Mouse (Mus musculus) hindbrain, embryonic 14.5 days (tissue): ENCODE measurements around the gene Ptk6. TPM values are rescaled to one million over a fixed set of nuclear protein-coding genes. Genes with fewer than 3 reads are reported as not detected.
A peak's percentile ranks its signal among the peaks of the same experiment; 100 is the strongest.

Experiments used
- ATAC-seq: fragments of 200-750 bp; cut with Nextera tagmentation; 2 replicates; pipeline ENCODE4 v1.8.0; 2017; ENCODE audit warnings: moderate number of reproducible peaks, mild to moderate bottlenecking, moderate TSS enrichment, moderate library complexity; ENCODE audit not compliant: low FRiP score
- DNase-seq: peaks from one replicate; pipeline ENCODE4 v3.0.0-alpha.2; 2015; ENCODE audit warnings: low spot score
- H3K27ac ChIP-seq: fragments of 300-500 bp; sonication (generic); 2 replicates; pipeline ENCODE4 v1.5.1; 2014; ENCODE audit warnings: mild to moderate bottlenecking, moderate library complexity
- H3K27me3 ChIP-seq: fragments of 300-500 bp; sonication (generic); 2 replicates; pipeline ENCODE4 v1.6.1; 2014; ENCODE audit warnings: mild to moderate bottlenecking, low read length, mixed read lengths; ENCODE audit not compliant: control insufficient read depth, insufficient read depth
- H3K36me3 ChIP-seq: fragments of 300-500 bp; sonication (generic); replicated peaks from 2 replicates; pipeline ENCODE4 v1.6.1; 2014; ENCODE audit not compliant: control insufficient read depth, insufficient read depth
- H3K4me1 ChIP-seq: fragments of 300-500 bp; sonication (generic); replicated peaks from 2 replicates; pipeline ENCODE4 v1.6.1; 2014; ENCODE audit warnings: antibody characterized with exemption, low read length, mixed read lengths; ENCODE audit not compliant: control insufficient read depth, insufficient read depth
- H3K4me2 ChIP-seq: fragments of 300-500 bp; sonication (generic); replicated peaks from 2 replicates; pipeline ENCODE4 v1.6.1; 2014; ENCODE audit warnings: mild to moderate bottlenecking, moderate library complexity
- H3K4me3 ChIP-seq: fragments of 300-500 bp; sonication (generic); replicated peaks from 2 replicates; pipeline ENCODE4 v1.5.1; 2014; ENCODE audit warnings: mild to moderate bottlenecking, low read length
- H3K9ac ChIP-seq: fragments of 300-500 bp; sonication (generic); 2 replicates; pipeline ENCODE4 v1.6.1; 2014
- H3K9me3 ChIP-seq: fragments of 300-500 bp; sonication (generic); 2 replicates; pipeline ENCODE4 v1.6.1; 2016; ENCODE audit warnings: low read length; ENCODE audit not compliant: control insufficient read depth
- WGBS: fragments of 180-500 bp; shearing (Covaris S2); extraction: QIAGEN DNeasy Blood & Tissue Kit; methylation state at CpG from one replicate; pipeline ENCODE4 v1.1.7; 2014; 5-methylcytosine and 5-hydroxymethylcytosine counted together
- polyA plus RNA-seq: library from polyadenylated mRNA; unstranded; fragments of >200 nt; fragmentation: Nextera tagmentation; extraction: Ambion mirVana; gene quantifications from 2 replicates; pipeline ENCODE4 v1.2.1, GENCODE M21; 2014

Gene Ptk6
- polyA plus RNA-seq, 1 experiment from 2014 or later, result not detected

GRCm38 (mm10) chr2:181238861-181239260 is 36.3 kb upstream of the Ptk6 start:
- H3K4me2 ChIP-seq, result no peak overlapping the region
- no peaks in the 10 kb centered on the region for H3K9me3 ChIP-seq
- no peaks in the 10 kb centered on the region; the same call in 1 of the 2 replicates for H3K4me1 ChIP-seq
- no peak overlapping the region for H3K27ac ChIP-seq
- H3K27me3 ChIP-seq, result no peaks in the 10 kb centered on the region
- WGBS, result 55% methylated on average over 2 of the region's 2 CpGs
- no peak overlapping the region for H3K9ac ChIP-seq
- H3K4me3 ChIP-seq, result no peak overlapping the region
- DNase-seq, result no peak
- no peaks in the 10 kb centered on the region for H3K36me3 ChIP-seq
- no peak for ATAC-seq

DNA sequence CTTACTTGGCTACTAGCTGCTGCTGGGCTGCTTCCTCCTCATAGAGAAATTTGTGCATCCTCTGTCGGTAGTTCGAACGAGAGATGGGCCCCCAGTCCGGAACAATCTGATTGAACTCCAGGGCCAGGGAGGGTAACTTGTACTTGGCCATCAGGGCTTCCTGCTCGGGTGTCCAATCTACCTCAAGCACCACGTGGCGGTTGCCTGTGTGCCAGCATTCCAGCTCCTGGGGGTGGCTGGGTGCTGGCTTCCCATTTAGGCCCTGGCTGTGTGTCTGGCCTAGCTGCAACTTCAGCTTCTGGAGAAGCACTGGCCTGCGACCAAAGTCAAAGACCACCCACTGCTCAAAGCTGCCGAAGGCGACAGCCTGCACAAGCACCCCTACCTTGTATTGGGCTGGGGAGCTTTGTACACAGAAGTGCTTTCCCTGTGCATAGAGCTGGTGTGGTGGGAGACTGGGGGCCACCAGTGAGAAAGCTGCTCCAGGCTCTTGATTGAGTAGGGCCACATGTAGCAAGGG is 35.6 kb upstream of the Ptk6 start:
- Histone ChIP-seq H3K36me3 (no peaks in the 10 kb centered on the region), H3K4me2 (no peak overlapping the region), H3K9ac (no peak overlapping the region), H3K9me3 (no peaks in the 10 kb centered on the region), H3K4me1 (no peaks in the 10 kb centered on the region; the same call in 1 of the 2 replicates), H3K27me3 (no peaks in the 10 kb centered on the region), H3K4me3 (no peak overlapping the region), H3K27ac (no peak overlapping the region)
- DNase-seq (no peak), ATAC-seq (no peak)
- WGBS, result 68% methylated on average over 10 of the region's 10 CpGs

- Histone ChIP-seq H3K4me2 (no peak overlapping the region), H3K4me1 (no peaks in the 10 kb centered on the region; the same call in 1 of the 2 replicates), H3K27me3 (no peaks in the 10 kb centered on the region), H3K36me3 (no peaks in the 10 kb centered on the region), H3K4me3 (no peak overlapping the region), H3K9ac (no peak overlapping the region), H3K27ac (no peak overlapping the region), H3K9me3 (no peaks in the 10 kb centered on the region)
- WGBS, result 91% methylated on average over 17 of the region's 17 CpGs
- ATAC-seq, result no peak
- DNase-seq, result no peak
These were observed 34.8 kb upstream of the Ptk6 start for GRCm38 (mm10) chr2:181237251-181238014.

DNA sequence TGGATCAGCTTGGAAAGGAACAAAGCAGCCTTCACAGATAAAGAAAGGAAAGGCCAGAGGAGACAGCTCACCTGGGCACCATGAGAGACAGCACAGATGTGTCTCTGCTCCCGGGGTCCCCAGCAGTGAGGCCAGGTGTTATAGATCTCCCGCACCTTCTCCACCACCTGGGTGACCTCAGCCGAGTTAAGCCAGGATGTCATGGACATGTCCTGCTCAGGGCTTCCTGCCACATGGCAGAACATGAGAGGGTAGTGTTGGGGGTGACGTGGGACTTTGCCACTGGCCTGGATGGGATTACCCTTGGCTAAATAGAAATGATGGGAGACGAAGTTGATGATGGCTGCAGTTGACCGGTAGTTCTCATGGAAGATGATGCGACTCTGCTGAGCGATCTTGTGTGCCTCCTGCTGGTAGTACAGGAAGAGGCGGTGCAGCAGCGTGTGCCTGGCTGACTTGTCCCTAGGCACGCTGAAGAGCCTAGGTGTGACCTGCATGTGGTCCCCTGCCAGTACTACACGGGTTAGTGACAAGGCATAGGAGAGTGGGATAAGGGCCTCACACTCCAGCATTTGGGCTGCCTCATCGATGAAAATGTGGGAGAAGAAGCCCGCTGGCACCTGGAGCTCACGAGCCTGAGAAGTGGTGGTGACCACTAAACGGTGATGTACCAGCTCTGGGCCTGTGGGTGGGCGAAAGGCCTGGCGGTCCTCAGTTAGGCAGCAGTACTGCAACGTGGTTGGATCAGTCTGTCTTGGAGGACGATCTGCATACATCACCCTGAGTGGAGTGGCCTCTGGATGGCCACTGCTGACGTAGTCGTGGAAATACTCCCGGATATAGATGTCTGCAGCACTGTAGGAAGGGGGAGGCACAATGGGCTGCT is 33.3 kb upstream of the Ptk6 start:
- DNase-seq, result no peak
- no peak for ATAC-seq
- Histone ChIP-seq H3K36me3 (no peaks in the 10 kb centered on the region), H3K4me2 (no peak overlapping the region), H3K9ac (no peak overlapping the region), H3K4me3 (no peak overlapping the region), H3K27ac (no peak overlapping the region), H3K27me3 (no peaks in the 10 kb centered on the region), H3K4me1 (no peaks in the 10 kb centered on the region), H3K9me3 (no peaks in the 10 kb centered on the region)
- WGBS, result 86% methylated on average over 23 of the region's 23 CpGs

GRCm38 (mm10) chr2:181234680-181235079 is 32.1 kb upstream of the Ptk6 start:
- no peak overlapping the region for H3K27ac ChIP-seq
- ATAC-seq (no peak), DNase-seq (no peak)
- H3K4me2 ChIP-seq, result no peak overlapping the region
- no peaks in the 10 kb centered on the region for H3K4me1 ChIP-seq
- H3K9me3 ChIP-seq, result no peaks in the 10 kb centered on the region
- H3K9ac ChIP-seq, result no peak overlapping the region
- H3K36me3 ChIP-seq, result no peaks in the 10 kb centered on the region
- no peak overlapping the region for H3K4me3 ChIP-seq
- WGBS, result 91% methylated on average over 11 of the region's 11 CpGs
- H3K27me3 ChIP-seq, result no peaks in the 10 kb centered on the region

- no peak for DNase-seq
These were observed 30.9 kb upstream of the Ptk6 start for GRCm38 (mm10) chr2:181233443-181233842.

GRCm38 (mm10) chr2:181231171-181231570 is 28.6 kb upstream of the Ptk6 start:
- no peak for DNase-seq
- Histone ChIP-seq H3K4me3 (no peak overlapping the region), H3K9ac (no peak overlapping the region), H3K36me3 (no peaks in the 10 kb centered on the region), H3K4me1 (no peaks in the 10 kb centered on the region), H3K27me3 (no peaks in the 10 kb centered on the region), H3K9me3 (no peaks in the 10 kb centered on the region), H3K4me2 (no peak overlapping the region), H3K27ac (no peak overlapping the region)
- WGBS, result 80% methylated on average over 19 of the region's 20 CpGs
- ATAC-seq, result peak; percentile 31; the same call in 1 of the 2 replicates

More at GRCm38 (mm10) chr2:181233443-181233842, 30.9 kb upstream of the Ptk6 start:
- no peak overlapping the region for H3K9ac ChIP-seq
- WGBS, result 93% methylated on average over 15 of the region's 15 CpGs
- H3K27ac ChIP-seq, result no peak overlapping the region
- no peaks in the 10 kb centered on the region for H3K36me3 ChIP-seq
- no peaks in the 10 kb centered on the region for H3K9me3 ChIP-seq
- H3K4me2 ChIP-seq, result no peak overlapping the region
- H3K27me3 ChIP-seq, result no peaks in the 10 kb centered on the region
- H3K4me1 ChIP-seq, result no peaks in the 10 kb centered on the region
- H3K4me3 ChIP-seq, result no peak overlapping the region
- no peak for ATAC-seq

DNA sequence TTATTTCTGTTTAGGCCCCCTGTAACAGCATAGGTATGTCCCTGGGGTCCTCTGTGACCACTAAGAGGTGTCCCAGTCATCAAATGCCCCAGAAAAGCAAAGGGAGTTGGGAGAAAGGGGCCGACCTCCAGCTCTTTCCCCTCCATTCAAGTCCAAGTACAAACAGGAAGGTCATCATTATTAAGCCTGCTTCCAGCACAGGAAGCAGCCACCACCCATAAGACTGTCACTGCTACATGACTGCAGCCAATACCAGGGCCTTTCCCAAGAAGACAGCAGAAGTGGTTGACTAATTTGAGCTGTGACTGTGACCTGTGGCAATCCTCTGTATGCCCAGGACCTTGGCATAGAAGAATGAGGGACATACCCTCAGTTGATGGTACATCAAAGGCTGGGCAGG is 25.7 kb upstream of the Ptk6 start:
- ATAC-seq, result no peak
- Histone ChIP-seq H3K4me3 (no peak overlapping the region), H3K4me1 (no peaks in the 10 kb centered on the region), H3K27me3 (no peaks in the 10 kb centered on the region), H3K9ac (no peak overlapping the region), H3K36me3 (no peaks in the 10 kb centered on the region), H3K27ac (no peak overlapping the region), H3K4me2 (no peak overlapping the region), H3K9me3 (no peaks in the 10 kb centered on the region)
- WGBS, result 83% methylated on average over 1 of the region's 1 CpGs
- DNase-seq, result no peak

GRCm38 (mm10) chr2:181227122-181227521 is 24.5 kb upstream of the Ptk6 start:
- DNase-seq, result no peak
- no peak for ATAC-seq
- H3K36me3 ChIP-seq, result no peaks in the 10 kb centered on the region
- no peak overlapping the region for H3K4me2 ChIP-seq
- no peaks in the 10 kb centered on the region for H3K27me3 ChIP-seq
- no peak overlapping the region for H3K9ac ChIP-seq
- WGBS, result 88% methylated on average over 3 of the region's 3 CpGs
- no peaks in the 10 kb centered on the region for H3K4me1 ChIP-seq
- H3K27ac ChIP-seq, result no peak overlapping the region
- no peaks in the 10 kb centered on the region for H3K9me3 ChIP-seq
- H3K4me3 ChIP-seq, result no peak overlapping the region
